Mouse (Mus musculus) cerebral cortex, adult 2 months (tissue): ENCODE results near the gene Pigq.

Experiments
- WGBS: fragments of 180-500 bp; shearing (Covaris S2); methylation state at CpG from one replicate; pipeline ENCODE4 v1.1.7; 2018; 5-methylcytosine and 5-hydroxymethylcytosine counted together

The Pigq gene

DNA sequence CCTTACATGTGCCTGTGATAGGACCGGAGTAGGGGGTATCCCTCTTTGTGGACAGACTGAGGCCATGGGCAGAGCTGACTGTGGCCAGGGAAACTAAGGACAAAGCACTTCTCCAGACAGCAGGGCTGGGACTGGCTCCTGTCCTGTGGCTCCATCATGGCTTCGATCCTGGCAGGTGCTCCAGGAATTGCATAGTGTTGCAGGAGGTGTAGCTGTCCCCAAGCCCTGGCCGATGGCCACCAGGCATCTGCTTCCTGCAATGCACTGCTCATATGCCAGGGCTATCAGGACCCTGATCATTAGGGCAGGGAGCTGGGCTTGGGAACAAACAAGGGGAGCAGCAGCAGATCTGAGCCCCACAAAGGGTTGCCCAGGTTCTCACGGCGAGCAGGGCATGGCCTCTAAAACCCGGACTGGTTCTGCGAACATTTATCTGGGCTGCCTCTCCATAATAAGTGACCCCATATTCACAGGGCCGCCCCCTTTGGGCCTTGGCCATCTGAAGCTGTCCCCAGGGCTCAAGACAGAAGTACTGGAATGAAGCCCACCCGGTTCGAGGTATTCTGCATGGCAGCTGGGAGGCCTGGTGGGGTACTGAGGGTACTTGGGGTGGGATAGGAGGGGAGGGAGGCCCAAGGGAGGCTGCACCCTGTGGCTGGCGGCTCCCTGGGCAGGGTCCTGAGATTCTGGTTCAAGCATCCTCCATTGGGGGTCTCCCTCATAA lies 14.2 kb upstream of the Pigq start:
- 87% methylated on average over 11 of the region's 11 CpGs for WGBS

DNA sequence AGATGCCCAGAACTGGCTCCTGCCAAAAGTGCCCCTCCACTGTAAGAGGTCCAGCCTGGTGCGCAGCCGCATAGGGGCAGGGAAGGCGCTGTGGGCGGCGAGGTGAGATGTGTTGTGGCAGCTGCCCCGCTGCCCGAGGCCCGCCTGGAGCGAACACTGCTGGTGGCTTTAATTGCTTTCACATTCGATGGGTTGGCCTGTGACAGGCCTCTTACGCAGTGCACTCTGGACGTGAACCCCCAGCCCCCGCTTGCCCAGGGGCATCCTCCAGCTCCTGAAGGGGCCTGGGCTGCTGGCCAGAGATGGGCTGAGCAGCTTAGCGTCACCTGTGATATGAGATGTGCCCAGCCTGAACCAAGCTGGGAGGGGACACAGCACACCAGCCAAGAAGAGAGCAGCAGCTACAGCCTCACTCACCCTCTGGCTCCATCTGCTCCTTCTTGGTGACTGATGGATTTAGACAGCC lies 12.9 kb upstream of the Pigq start:
- 83% methylated on average over 14 of the region's 14 CpGs for WGBS

DNA sequence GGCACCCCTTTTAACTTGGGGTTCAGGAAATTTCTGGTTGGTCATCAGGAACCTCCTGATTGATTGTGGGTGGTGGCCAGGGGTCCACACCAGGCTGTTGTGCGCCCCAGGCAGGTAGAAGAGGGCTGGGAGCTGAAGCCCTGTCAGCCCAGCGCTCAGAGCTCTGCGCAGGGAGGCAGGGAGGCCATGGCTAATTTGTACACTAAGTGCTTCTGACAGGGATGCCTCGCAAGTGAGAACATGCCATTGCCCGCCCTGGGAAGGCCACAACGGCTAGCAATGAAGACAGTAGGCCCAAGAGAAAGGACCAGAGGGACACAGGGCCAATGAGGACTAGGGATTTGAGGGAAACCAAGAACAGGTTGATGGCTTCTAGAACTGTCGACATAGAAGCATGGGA lies 11.9 kb upstream of the Pigq start:
- WGBS: 91% methylated on average over 7 of the region's 7 CpGs

DNA sequence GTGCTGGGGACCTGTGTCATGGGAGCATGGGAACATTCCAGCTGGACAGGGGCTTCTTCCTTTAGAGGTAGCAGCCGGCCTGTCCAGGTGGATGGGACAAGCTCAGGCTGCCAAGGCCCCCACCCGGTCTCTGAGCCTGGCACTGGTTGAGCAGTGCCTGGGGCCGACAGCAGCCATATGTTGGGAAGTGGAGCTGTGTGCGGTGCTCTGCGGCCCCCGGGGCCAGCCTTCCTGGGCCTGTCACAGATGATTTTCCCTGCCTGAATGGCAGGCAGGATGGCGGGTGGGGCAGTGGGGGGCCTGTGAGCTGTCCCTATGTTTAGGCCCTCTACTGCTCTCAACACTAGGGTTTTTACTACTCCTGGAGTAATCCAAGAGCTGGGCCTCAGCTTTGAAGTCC lies 11.5 kb upstream of the Pigq start:
- 63% methylated on average over 7 of the region's 7 CpGs for WGBS

DNA sequence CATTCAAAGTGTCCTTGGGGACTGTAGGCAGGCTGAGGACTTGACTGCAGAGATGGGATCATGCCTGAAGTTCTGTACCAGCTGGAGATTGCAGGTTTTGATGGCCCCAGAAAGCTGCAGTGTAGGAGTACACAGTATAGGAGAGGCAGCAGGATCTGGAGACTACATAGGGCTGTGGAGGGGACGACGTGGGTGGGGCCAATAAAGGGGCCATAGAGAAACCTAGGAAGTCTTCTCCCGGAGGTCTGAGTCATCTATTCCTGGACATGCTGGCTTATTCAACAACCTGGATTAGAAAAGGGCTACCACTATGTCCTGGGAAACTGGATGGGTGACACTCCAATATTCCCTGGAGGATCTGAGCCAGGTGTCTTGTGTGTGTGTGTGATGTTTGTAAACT lies 11.0 kb upstream of the Pigq start:
- WGBS: 52% methylated on average over 3 of the region's 3 CpGs

DNA sequence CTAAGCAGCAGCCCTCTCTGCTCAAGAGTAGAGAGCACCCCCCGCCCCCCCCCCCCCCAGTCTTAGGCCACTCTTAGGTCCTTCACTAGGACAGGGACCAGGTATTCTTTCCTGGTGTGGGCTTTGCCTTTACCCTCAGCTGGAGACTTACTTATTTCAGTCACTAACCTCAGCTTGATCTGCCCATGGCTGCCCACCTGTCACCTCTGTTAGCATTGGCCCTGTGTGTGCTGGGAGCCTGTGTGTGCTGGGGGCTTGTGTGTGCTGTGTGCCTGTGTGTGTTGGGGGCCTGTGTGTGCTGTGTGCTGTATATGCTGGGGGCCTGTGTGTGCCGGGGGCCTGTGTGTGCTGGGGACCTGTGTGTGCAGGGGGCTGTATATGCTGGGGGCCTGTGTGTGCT lies 9.9 kb upstream of the Pigq start:
- 84% methylated on average over 2 of the region's 2 CpGs for WGBS

DNA sequence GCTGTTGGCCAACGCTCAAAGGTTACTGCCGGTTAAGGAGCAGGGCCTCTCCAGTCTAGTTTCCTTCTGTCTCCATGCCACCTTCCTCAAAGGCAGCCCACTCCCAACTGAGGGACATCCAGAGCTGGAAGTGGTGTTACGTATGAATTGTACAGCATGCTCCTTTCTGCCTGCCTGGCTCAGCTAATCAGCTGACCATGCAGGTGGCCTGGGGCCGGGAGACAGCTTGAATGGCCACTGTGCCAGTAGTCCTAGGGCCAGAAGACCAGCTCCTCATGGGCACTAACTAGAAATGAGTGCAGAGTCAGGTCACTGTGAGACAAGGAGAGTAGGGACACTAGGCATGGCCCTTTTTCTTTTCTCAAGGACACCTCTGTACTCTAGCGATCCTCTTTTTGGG lies 8.4 kb upstream of the Pigq start:
- WGBS: 71% methylated on average over 5 of the region's 5 CpGs

DNA sequence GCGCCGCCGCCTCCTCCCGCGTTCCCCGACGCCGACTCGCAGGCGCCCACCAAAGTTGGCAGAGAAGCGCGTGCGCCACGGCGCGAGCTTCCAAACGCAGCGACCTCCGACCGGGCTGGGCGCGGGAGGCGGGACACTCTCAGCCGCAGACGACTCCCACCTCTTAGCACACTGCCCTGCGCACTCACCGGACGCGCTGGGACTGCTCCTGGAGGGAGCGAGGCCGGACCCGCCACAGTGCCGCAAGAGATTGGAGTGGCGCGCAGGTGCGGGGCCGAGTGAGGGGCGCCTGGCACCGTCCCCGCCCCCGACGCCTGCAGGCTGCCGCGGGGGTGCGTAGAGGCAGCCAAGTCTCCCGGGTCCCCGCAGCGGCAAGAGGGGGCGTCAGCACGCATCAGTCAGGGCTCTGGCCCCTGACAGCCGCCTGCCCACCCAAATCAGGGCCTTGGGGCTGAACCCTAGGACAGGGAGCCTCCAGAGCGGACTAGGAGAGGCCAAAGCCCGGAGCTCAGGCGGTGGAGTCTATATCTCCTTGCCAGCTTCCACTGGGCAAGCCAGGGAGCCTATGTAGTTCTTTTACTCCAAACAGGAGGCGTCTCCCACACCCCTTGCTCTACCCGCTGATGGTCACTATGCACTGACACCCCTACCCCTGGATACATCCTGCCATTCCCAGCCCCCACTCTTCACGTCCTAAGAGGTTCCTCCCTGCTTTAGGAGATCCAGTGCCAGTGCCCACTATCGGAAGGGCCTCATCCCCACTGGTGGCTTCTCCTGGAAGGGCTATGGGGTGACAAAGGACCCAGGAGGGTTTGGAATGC lies 7.3 kb upstream of the Pigq start, which contains the start of gene A930017K11Rik:
Gene A930017K11Rik, minus strand, starts transcription at position 763 of the 821 bp plus-strand sequence.
- 4% methylated on average over 58 of the region's 58 CpGs for WGBS

DNA sequence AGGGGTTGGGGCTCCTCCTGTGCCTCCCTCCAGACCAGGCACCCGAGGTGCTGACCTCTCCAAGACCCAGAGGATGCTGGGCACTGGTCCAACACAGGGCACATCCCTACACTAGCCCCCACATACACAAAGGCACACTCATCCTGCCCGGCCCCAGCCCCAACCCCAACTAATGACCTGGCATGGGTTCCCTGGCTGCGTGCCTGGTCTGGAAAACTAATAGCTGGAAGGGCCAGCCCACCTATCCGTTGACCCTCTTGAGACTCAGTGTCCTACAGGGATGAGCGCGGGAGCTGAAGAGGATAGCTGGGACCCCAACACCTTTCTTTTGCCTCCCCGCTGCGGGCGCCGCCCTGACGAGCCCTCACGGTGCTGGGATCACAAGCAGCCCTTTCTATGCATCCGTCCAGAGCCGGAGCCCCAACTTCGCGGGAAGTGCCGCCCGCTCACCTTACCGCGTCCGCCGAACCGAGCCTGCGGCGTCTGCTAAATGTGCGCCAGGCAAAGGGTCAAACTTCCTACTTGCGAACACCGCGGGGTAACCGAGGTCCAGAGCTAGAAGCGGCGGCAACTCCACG lies 6.6 kb upstream of the Pigq start:
- under 1% methylated on average over 33 of the region's 33 CpGs for WGBS

DNA sequence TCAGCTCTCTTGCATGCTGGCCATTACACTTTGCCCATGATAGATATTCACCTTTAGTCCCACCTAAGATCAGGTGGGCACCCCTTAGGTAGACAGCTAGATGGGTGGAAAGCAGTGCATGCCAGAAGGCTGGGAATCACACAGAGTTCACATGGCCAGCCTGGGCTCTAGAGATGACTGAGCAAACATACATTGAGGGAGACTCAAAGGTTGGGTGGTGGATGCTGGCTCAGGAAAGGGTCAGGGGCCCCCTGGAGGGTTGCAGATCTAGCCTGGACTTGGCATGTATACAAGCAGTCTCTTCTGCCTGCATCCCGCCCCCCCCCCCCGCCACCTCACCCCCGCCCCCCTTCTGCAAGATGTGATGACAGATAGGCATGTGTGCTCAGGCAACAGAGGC lies 6.0 kb upstream of the Pigq start:
- WGBS: 7% methylated on average over 3 of the region's 3 CpGs

DNA sequence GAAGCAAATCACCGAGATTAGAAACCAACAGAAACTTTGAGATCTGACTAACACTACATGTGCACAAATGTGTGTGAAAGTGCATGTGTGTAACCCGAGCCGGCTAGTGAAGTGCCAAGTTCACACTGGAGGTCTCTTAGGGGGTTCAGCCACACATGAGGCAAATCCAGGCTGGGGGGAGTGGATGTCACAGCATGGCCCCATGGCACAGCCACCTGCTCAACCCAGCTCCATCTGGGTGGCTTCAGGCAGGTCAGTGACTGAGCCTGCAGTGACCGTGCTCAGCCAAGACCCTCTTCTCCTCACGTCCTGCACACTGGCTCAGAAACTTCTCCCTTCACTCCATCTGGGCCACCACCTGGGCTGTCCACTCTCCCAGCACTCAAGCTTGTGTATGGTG lies 5.2 kb upstream of the Pigq start:
- 84% methylated on average over 5 of the region's 5 CpGs for WGBS

DNA sequence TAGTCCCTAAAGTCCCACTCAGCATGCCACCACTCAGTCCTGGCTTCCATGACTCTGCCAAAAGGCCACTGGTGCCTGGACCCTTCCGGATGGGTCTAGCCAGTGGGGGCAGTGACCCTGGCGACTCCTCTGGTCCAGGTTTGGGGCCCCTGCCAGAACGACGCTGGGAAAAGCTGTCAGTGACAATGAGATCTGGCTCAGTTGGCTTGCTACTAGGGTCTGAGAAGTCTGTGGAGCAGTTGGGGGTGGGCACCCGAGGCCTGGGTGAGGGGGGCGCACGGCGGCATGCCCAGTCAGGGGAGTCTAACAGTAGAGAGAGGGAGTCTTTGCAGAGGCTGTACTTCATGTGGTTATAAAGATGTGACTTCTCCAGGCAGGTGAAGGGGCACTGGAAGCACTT lies 3.3 kb upstream of the Pigq start:
- 80% methylated on average over 8 of the region's 8 CpGs for WGBS

DNA sequence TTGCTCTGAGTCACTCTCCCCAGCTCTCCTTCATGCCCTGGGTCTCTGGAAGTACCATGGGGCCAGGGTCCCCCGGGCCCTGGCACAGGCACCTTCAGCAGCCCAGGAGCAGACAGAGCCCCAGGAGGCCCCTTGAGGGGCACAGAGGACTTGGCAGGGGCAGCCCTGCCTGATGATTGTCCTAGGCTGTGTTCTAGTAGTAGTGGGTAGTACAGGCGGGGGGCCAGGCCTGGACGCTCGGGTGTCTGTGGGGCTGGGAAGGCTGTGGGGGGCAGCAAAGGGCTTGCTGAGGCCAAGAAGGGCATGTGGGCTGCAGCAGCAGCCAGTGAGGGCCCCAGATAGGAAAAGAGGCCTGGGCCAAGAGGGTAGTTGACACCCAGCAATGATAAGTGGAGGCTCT lies 2.8 kb upstream of the Pigq start:
- WGBS: 84% methylated on average over 4 of the region's 4 CpGs

DNA sequence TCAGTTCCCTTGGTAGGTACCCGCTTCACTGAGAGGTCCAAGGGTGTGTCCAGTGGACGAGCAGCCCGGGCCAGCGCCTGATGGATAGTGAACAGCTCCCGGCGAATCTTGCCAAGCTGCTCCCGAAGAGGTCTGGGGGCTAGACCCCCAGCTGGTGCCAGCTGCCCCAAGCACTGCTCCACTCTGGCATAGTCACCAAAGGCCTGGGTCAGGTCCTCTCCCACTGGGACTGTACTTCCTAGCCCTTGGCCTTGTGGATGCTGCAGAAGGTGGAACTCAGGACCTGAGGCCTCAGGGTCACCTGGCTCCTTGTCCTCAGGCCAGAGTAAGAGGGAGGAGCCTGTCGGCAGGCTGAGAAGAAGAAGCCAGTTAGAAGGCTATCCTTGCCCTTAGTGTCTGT lies 2.2 kb upstream of the Pigq start:
- WGBS: 88% methylated on average over 8 of the region's 8 CpGs

DNA sequence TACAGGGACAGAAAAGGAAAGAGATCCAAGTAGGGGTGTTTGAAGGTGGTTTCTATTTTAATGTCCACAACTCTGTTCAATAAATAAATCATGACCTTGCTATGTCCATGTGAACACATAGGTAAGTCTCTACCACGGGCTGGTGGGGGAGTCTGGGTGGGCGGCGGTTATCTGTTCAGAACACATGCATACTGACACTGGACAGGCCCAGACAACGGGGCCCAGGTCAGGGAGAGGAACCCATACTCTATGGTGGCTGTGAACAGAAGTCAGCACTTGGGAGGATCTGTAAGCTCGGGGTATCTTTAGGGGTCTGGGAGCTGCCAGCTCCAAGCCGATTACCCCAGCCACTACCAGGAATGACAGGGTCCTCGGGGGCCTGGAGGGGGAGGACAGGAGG lies 1.6 kb upstream of the Pigq start:
- WGBS: 85% methylated on average over 7 of the region's 7 CpGs

DNA sequence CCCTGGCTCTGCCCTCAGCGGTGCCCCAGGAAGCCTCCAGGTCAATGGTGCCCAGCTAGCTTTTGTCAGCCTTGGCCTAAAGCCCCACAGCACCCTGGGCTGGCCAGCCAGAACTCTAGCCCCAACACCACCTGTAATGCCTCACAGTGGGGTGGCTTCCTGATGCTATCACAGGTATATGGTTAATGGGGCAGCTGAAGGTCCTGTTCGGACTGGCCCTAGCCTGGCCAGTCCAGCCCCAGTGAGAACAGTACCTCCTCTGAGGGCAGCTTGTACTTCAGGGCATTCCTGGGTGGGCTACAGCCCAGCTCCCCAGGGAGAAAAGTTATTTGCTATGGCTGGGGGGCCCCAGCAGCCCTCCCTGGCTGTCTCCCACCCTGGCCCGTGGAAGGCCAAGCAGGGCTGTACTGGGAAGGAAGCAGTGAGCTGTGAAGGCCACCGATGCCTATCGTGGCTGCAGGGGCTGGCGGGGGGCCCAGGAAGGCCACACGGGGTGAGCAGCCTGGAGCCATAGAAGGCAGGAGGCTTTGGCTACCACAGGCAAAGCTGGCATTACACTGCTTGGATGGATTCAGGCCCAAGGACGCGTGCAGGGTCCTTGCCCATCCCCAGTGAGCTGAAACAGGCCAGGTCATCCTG lies 900 bp upstream of the Pigq start:
- 58% methylated on average over 9 of the region's 9 CpGs for WGBS

DNA sequence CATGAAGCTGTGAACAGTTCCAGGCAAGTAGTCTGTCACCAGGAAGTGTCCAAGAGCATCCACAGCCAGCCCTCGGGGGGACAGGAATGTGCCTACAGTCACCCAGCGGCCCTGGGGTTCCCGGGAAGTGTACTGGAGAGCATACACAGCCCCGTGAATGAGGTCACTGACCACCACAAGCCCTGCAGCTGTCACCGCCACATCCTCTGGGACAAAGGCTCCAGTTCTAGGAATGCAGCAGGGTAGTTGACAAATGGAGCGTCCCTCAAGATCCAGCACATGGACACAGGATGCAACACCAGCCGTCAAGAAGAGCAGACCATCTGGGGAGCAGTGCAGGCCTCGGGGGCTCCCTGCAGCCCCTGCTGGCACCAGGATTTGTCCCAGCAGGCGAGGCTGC lies 967 bp downstream of the Pigq start:
- 71% methylated on average over 9 of the region's 9 CpGs for WGBS

DNA sequence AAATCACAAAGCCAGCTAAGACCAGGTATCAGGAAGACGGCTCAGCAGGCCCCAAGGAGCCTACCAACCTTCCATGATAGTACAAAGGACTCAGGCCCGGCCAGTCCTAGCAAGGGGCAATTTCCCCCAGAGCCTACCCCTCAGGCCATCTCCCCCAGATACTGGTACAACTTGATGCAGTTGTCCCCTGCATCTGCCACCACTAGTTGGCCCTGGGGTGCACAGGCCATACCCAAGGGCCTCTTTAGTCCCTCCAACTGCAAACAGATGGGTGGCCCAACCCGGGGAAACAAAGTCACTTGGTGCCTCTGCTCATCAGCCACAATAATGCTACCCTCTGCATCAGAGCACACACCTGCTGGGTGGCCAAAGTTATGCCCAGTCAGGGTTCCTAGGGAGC lies 1.5 kb downstream of the Pigq start:
- WGBS: 84% methylated on average over 3 of the region's 3 CpGs

DNA sequence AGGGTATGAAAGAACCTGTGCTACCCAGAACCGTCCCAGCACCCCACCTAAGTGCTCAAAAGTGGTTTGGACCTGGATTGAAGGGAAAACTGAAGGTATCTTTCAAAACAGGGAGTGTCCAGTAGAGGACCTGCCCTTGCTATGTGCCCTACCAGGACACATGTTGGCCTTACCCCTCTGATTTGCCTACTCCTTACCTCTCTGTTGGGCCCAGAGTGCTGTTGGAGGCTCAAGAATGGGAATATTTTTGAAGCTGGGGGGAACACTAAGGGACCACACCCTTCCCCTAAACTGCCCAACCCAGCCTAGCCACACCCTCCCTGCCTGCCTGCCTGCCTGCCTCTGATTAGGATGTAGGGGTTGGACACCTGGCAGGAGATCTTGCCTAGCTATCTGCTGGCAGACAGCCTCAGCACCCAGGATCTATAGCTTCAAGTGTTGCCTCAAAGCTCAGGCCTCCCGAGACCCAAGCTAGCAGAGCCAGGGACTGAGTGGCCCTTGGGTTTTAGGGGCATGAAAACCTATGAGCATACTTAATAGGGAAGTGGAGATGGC lies 2.1 kb downstream of the Pigq start:
- 82% methylated on average over 2 of the region's 2 CpGs for WGBS

DNA sequence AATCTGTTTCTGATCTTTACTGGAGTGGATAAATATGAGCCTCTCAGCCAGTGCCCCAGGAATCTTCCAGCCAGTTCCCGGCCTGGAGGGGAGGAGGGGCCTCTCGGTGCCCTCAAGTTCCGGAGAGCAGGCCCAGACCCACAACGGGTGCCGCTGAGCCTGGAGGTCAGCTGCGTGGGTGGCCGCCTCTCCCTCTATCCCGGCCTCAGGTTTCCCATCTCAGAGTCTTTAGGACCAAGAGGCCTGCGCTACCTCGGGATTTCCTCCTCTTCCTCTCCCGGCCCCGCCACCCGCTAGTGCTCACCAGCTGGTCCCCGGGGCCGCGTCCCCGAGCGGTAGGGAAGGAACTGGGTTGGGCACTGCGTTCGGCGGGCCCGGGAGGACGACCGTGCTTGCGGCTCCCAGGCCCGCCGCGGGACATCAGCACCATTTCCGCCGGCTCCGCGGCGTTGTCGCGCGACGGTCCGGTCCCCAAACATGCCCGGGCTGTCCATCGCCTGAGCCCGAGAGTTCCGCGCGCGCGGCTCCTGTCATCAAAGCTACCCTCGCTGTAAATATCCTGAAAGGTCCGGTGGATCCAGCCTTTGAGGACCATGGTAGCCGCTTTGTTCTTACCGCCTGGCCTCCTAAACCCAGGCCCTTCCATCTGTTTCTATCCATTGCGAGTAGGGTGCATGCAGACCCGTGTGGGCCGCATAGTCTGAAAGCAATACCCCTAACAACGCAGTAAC lies 3.1 kb downstream of the Pigq start:
- 2% methylated on average over 54 of the region's 54 CpGs for WGBS

DNA sequence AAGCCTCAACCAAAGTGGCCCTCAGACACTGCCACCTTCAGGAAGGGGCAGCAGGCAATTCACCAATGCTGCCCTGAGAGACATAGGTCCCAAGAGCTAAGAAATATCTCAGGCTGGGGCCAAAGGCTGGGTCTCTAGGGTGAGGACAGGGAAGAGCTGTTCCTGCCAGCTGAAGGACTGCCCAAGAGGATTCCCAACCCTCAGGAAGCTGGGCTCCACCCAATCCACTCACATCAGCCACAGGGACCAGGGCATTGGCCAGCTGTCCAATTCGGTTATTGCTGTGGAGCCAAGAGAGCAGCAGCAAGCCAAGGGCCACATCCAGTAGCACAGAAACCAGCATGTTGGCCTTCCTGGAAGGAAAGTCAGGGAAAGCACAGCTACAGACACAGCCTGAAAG lies 10.2 kb downstream of the Pigq start:
- 94% methylated on average over 1 of the region's 1 CpGs for WGBS
